Comparison of ENCODE assay signal across 7 mouse cellular contexts in the genomic region with DNA sequence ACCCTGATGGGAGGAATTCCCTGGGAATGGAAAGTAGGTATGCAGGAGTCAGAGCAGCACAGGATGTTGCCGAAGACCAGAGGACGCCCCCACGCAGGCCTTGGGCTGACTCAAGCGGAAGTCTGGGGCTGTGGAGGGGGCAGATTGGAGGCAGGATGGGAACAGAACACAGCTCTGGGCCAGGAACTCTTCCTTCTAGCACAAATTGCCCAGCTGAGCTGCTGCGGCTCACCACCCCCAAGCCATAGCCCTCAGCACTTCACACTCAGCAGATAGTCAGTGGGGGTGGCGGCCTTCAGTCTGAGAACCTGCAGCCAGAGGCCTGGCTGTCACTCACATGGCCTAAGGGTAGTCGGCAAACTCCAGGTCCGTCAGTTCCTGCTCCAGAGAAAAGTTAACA. TPM values are rescaled to one million over a fixed set of nuclear protein-coding genes. Genes with fewer than 3 reads are reported as not detected.
DNase-seq lines count a peak whose midpoint lies in the region; ATAC-seq lines count a peak whose summit lies in the region.

No protein-coding gene starts in this region.

- no peaks in the 10 kb centered on the region for H3K36me3 ChIP-seq in heart, embryonic 11.5 days (ENCODE audit: control insufficient read depth, insufficient read depth, low read length)
- no peaks in the 10 kb centered on the region for H3K36me3 ChIP-seq in liver, embryonic 15.5 days (replicated peaks)

- WGBS in heart, embryonic 11.5 days (ENCODE audit: insufficient replicate concordance): 10% methylated on average over 8 of the region's 8 CpGs
- WGBS in liver, embryonic 15.5 days (ENCODE audit: insufficient replicate concordance): 38% methylated on average over 8 of the region's 8 CpGs

- peak; percentile 60 to 80 for DNase-seq in left cerebral cortex, adult 18-20 months (ENCODE audit: low spot score in 2 of 2)
- DNase-seq in left cerebral cortex, postnatal 10 days (ENCODE audit: extremely low spot score in 1 of 2, low spot score in 2 of 2): no peak
- DNase-seq in NIH3T3 (ENCODE audit: low read depth): peak; percentile 74
- no peak for DNase-seq in cerebellum, adult 8-10 months
- DNase-seq in spleen, postnatal 10 days (ENCODE audit: low spot score in 2 of 2): no peak

- ATAC-seq in heart, embryonic 11.5 days (replicated peaks; ENCODE audit: insufficient number of reproducible peaks, low FRiP score, low TSS enrichment): peak; percentile 63; the same call in 1 of the 2 replicates
- peak; percentile 31; the same call in 1 of the 2 replicates for ATAC-seq in liver, embryonic 15.5 days (ENCODE audit: insufficient read depth)

- H3K4me3 ChIP-seq in heart, embryonic 11.5 days (ENCODE audit: low read depth, low read length): no peak overlapping the region
- H3K4me3 ChIP-seq in liver, embryonic 15.5 days (replicated peaks): no peak overlapping the region

- H3K4me2 ChIP-seq in heart, embryonic 11.5 days: no peak overlapping the region
- H3K4me2 ChIP-seq in liver, embryonic 15.5 days: no peak overlapping the region

- H3K9ac ChIP-seq in heart, embryonic 11.5 days (ENCODE audit: low read depth, low read length): peak overlapping the region; percentile 11; the same call in 1 of the 2 replicates
- no peak overlapping the region for H3K9ac ChIP-seq in liver, embryonic 15.5 days

- H3K27me3 ChIP-seq in heart, embryonic 11.5 days (ENCODE audit: control insufficient read depth, insufficient read depth, low read length): no peaks in the 10 kb centered on the region
- H3K27me3 ChIP-seq in liver, embryonic 15.5 days: no peaks in the 10 kb centered on the region

- intact Hi-C loops in left cerebral cortex, postnatal 10 days (cut with DNase I): no loop called here

- H3K9me3 ChIP-seq in heart, embryonic 11.5 days (replicated peaks; ENCODE audit: control insufficient read depth, low read length): no peaks in the 10 kb centered on the region
- H3K9me3 ChIP-seq in liver, embryonic 15.5 days (replicated peaks): no peaks in the 10 kb centered on the region

- peaks cover 37% of the 10 kb centered on the region for H3K4me1 ChIP-seq in heart, embryonic 11.5 days (ENCODE audit: control insufficient read depth, insufficient read depth, low read length)
- H3K4me1 ChIP-seq in liver, embryonic 15.5 days (replicated peaks): peaks cover 4% of the 10 kb centered on the region; the same call in 1 of the 2 replicates

- peak overlapping the region; percentile 73 for H3K27ac ChIP-seq in heart, embryonic 11.5 days (ENCODE audit: low read depth, low read length)
- H3K27ac ChIP-seq in liver, embryonic 15.5 days (replicated peaks): no peak overlapping the region

RNA-seq across cellular contexts. Expression of gene Dusp5, which starts 21.4 kb away (rescaled TPM):
- total RNA-seq in left cerebral cortex, adult 18-20 months (2021): 10 to 100 TPM; 20.1 to 22.5 TPM
- 1 to 10 TPM; 5.4 to 5.5 TPM for total RNA-seq in left cerebral cortex, postnatal 10 days (2021)
- polyA plus RNA-seq in heart, embryonic 11.5 days (2014; fragmentation: Nextera tagmentation; extraction: Ambion mirVana): 9.2 and 9.4 TPM in 2 replicates
- polyA plus RNA-seq in liver, embryonic 15.5 days (2015; fragmentation: Nextera tagmentation; extraction: Ambion mirVana): 2.0 and 2.4 TPM in 2 replicates

Comparison
In these comparisons a context has a peak if more than half of its experiments do, and no peak if none do; other contexts are left out.
1. DNase-seq: peak in left cerebral cortex, adult 18-20 months (2 of 2) and NIH3T3 (single experiment); none in left cerebral cortex, postnatal 10 days (0 of 2), cerebellum, adult 8-10 months (single experiment) and spleen, postnatal 10 days (0 of 2).